Mouse (Mus musculus) limb, embryonic 14.5 days (tissue): ENCODE measurements at regions not wholly inside any gene's neighbourhood (a gene's known extent, or its start where the extent isn't known, plus 50 kb on each side); places are given as distances from the start of the nearest gene placed in this dataset.
"Not testable (repeated sequence)": the region's sequence is repeated elsewhere in the genome, so short reads cannot be mapped to it uniquely, and the experiment has no call there.

Experiments
- ATAC-seq: fragments of 200-750 bp; cut with Nextera tagmentation; 2 replicates; pipeline ENCODE4 v1.8.0; 2017; ENCODE audit warnings: low read depth, moderate number of reproducible peaks, moderate TSS enrichment; ENCODE audit not compliant: low FRiP score
- DNase-seq: peaks from one replicate; pipeline ENCODE4 v3.0.0-alpha.2; 2015; ENCODE audit warnings: low spot score
- H3K27ac ChIP-seq: fragments of 300-500 bp; sonication (generic); replicated peaks from 2 replicates; pipeline ENCODE4 v1.5.1; 2014; ENCODE audit warnings: low read depth, mild to moderate bottlenecking, low read length, moderate library complexity, mixed read lengths
- H3K27me3 ChIP-seq: fragments of 300-500 bp; sonication (generic); 2 replicates; pipeline ENCODE4 v1.6.1; 2014; ENCODE audit warnings: low read length, mixed read lengths; ENCODE audit not compliant: control insufficient read depth, insufficient read depth
- H3K36me3 ChIP-seq: fragments of 300-500 bp; sonication (generic); 2 replicates; pipeline ENCODE4 v1.6.1; 2014; ENCODE audit warnings: mild to moderate bottlenecking, low read length, moderate library complexity, mixed read lengths; ENCODE audit not compliant: control insufficient read depth, insufficient read depth
- H3K4me1 ChIP-seq: fragments of 300-500 bp; sonication (generic); 2 replicates; pipeline ENCODE4 v1.6.1; 2014; ENCODE audit warnings: antibody characterized with exemption, low read length, mixed read lengths; ENCODE audit not compliant: control insufficient read depth, insufficient read depth
- H3K4me2 ChIP-seq: fragments of 300-500 bp; sonication (generic); replicated peaks from 2 replicates; pipeline ENCODE4 v1.6.1; 2014; ENCODE audit warnings: low read depth, mild to moderate bottlenecking, low read length, moderate library complexity; ENCODE audit not compliant: severe bottlenecking
- H3K4me3 ChIP-seq: fragments of 300-500 bp; sonication (generic); replicated peaks from 2 replicates; pipeline ENCODE4 v1.5.1; 2014; ENCODE audit warnings: low read length
- H3K9ac ChIP-seq: fragments of 300-500 bp; sonication (generic); 2 replicates; pipeline ENCODE4 v1.6.1; 2014; ENCODE audit warnings: mild to moderate bottlenecking, low read depth, low read length, moderate library complexity; ENCODE audit not compliant: severe bottlenecking
- H3K9me3 ChIP-seq: fragments of 300-500 bp; sonication (generic); 2 replicates; pipeline ENCODE4 v1.6.1; 2016; ENCODE audit warnings: low read length; ENCODE audit not compliant: control insufficient read depth
- POLR2A ChIP-seq: fragments of 200-500 bp; IDR thresholded peaks from 2 replicates; pipeline ENCODE4 v1.8.0; 2012; ENCODE audit warnings: inconsistent platforms, mild to moderate bottlenecking, moderate library complexity, borderline replicate concordance; ENCODE audit not compliant: insufficient read depth, insufficient read length; ENCODE audit errors: extremely low read depth
- WGBS: fragments of 180-500 bp; shearing (Covaris S2); extraction: QIAGEN DNeasy Blood & Tissue Kit; methylation state at CpG from one replicate; pipeline ENCODE4 v1.1.7; 2014; 5-methylcytosine and 5-hydroxymethylcytosine counted together

DNA sequence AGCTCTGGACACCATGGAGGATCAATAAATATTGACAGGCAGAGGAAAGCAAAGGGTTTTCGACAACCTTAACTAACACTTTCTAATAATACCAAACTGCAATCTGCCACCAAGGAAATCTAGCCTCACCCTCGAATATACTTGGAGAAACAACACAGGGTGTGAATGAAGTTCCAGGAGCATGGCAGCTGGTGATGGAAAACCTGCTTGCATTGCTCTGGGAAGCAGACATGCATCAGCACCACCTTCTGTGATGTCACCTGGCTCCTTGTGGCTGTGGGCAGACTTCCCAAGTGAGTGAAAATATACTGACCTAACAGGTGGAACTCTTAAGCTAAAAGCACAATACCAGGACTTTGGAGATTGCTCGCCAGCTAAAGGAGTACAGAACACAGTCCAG is 338.5 kb downstream of the Tm4sf1 start:
- ATAC-seq (no peak), DNase-seq (no peak)
- no peak overlapping the region for H3K9ac ChIP-seq
- H3K4me3 ChIP-seq: no peak overlapping the region
- H3K4me2 ChIP-seq: no peak overlapping the region
- H3K27me3 ChIP-seq: no peaks in the 10 kb centered on the region
- H3K9me3 ChIP-seq: no peaks in the 10 kb centered on the region
- no peaks in the 10 kb centered on the region for H3K36me3 ChIP-seq
- no peak for TF ChIP-seq POLR2A
- no peaks in the 10 kb centered on the region for H3K4me1 ChIP-seq
- no peak overlapping the region for H3K27ac ChIP-seq
- 79% methylated on average over 3 of the region's 3 CpGs for WGBS

DNA sequence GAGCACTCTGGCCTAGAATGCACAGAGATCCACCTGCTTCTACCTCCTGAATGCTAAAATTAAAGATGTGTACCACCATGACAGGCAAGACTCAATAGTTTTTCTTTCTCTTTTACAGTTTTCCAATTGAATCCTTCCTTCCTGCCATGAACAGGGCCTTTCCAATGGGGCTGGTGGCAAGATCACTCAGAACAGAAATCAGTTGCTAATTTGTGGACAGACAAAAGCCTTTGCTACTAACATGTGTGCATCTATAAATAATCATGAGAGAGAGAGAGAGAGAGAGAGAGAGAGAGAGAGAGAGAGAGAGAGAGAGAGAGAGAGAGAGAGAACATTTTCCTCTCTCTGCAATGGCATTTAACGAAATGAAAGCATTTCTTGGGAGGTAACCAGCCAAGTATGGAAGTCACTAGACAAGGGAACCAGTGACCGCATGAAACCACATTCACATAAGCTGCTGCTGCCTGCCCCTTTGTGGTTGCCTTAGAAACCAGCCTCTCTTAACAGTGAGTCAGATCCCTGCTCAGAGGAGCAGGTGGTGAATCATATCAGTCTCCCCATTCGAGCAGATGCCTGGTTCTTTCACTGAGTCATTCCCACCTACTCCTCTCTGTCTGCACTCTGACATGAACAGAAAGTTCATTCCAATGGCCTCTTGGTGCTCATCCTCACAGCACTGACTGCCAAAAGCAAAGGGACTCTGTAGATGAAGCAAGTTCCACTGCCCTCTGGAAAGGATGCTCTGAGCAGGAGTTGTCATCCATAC is 339.4 kb downstream of the Tm4sf1 start:
- Histone ChIP-seq H3K4me2 (no peak overlapping the region), H3K4me3 (no peak overlapping the region), H3K27ac (no peak overlapping the region), H3K9me3 (no peaks in the 10 kb centered on the region), H3K36me3 (no peaks in the 10 kb centered on the region), H3K4me1 (no peaks in the 10 kb centered on the region), H3K27me3 (no peaks in the 10 kb centered on the region), H3K9ac (no peak overlapping the region)
- TF ChIP-seq POLR2A: no peak
- DNase-seq (no peak), ATAC-seq (no peak)
- WGBS: 65% methylated on average over 3 of the region's 3 CpGs

DNA sequence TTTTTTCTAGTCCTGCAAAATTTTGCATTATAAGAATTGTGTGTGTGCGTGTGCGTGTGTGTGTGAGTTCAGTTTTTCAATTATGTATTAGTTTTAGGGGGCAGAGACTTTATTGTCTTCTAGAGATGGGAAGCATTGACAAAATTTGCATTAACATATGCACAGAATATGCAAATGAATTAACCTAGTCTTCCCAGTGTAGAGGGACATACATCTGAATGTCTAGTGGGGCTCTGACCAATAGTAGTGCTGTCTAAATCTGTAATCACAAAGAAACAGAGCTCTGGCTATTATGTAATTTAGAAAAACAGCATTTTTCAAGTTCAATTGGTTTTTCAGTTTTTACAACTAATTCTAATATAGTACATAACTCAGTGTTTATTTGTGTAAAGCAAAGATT is 344.8 kb downstream of the Tm4sf1 start:
- ATAC-seq (no peak), DNase-seq (no peak)
- no peak for TF ChIP-seq POLR2A
- Histone ChIP-seq H3K27me3 (no peaks in the 10 kb centered on the region), H3K4me3 (no peak overlapping the region), H3K9me3 (no peaks in the 10 kb centered on the region), H3K4me1 (no peaks in the 10 kb centered on the region), H3K27ac (no peak overlapping the region), H3K36me3 (no peaks in the 10 kb centered on the region), H3K4me2 (no peak overlapping the region), H3K9ac (no peak overlapping the region)
- 97% methylated on average over 2 of the region's 2 CpGs for WGBS

DNA sequence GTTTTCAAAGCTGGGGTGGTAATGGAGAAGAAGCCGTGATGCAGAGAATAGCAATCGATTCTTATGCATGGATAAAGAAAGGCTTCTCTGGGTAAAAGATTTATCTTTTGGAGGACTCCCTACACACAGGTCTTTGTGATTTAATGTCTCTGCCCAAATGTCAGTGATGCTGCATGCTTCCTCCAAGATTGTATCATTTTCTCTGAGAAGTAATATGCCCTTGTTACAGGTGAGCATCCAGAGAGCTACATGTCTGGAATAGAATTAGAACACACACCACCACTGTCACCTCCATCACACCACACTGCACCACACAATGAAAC is 346.0 kb downstream of the Tm4sf1 start:
- H3K4me3 ChIP-seq: no peak overlapping the region
- WGBS: 68% methylated on average over 2 of the region's 2 CpGs
- no peaks in the 10 kb centered on the region for H3K36me3 ChIP-seq
- no peaks in the 10 kb centered on the region for H3K9me3 ChIP-seq
- DNase-seq: no peak
- H3K4me1 ChIP-seq: no peaks in the 10 kb centered on the region
- no peaks in the 10 kb centered on the region for H3K27me3 ChIP-seq
- TF ChIP-seq POLR2A: no peak
- no peak overlapping the region for H3K4me2 ChIP-seq
- H3K9ac ChIP-seq: no peak overlapping the region
- no peak for ATAC-seq
- no peak overlapping the region for H3K27ac ChIP-seq

DNA sequence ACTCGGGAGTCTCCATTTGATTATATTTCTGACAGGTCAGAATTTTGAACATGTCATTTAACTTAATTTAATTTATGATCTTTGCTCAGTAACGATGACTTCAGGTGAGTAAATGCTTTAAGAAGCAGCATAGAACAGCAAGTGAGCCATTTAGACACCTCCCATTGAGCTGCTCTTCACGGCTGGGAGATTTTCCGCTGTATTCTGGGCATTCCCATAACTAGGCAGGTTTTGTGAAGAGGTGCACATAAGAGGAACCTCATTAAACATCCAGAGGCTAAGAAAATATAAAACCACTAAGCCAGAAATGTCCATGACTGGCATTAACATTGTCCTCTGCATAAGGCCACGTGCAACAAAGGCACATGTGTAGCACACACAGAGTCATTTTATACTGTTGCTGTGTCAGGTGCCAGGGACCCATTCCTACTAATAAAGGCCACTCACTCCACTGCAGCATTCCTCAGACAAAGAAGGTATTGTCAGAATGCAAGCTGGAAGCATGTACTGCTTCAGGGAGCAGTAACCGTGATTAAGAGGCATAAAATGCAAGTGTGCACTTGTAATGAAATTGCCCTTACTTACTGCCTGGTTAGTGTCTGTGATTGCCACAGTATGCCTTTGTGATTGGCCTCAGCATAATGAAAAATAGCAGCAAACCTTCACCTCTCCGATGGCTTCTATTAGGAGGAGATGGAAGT is 346.5 kb downstream of the Tm4sf1 start:
- Histone ChIP-seq H3K9me3 (no peaks in the 10 kb centered on the region), H3K4me1 (no peaks in the 10 kb centered on the region), H3K36me3 (no peaks in the 10 kb centered on the region), H3K4me3 (no peak overlapping the region), H3K9ac (no peak overlapping the region), H3K27me3 (no peaks in the 10 kb centered on the region), H3K4me2 (no peak overlapping the region), H3K27ac (no peak overlapping the region)
- no peak for ATAC-seq
- DNase-seq: no peak
- 40% methylated on average over 7 of the region's 7 CpGs for WGBS
- TF ChIP-seq POLR2A: no peak

DNA sequence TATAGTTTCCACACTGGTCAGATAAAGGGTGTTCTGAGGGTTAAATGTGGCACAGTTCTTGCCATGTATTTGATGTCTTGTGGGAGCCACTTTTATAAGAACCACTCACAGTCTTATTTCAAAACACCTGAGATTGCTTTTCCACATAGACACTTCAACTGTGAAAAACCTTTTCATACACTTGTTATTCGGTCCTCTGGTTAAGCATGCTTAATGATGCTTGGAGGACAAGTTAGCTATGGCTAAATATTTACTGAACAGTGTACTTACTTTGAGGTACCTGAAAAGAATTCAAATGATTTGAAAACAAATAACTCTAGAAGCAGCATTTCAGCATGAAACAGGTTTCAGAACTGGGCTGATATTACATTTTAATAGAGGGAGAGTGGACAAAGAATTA is 359.2 kb downstream of the Tm4sf1 start:
- H3K36me3 ChIP-seq, H3K4me2 ChIP-seq, H3K9me3 ChIP-seq, H3K27me3 ChIP-seq, H3K27ac ChIP-seq, DNase-seq, ATAC-seq, H3K4me1 ChIP-seq, H3K4me3 ChIP-seq, H3K9ac ChIP-seq: not testable (repeated sequence)
- WGBS: no CpG with 5 or more reads among the region's 1 CpGs

DNA sequence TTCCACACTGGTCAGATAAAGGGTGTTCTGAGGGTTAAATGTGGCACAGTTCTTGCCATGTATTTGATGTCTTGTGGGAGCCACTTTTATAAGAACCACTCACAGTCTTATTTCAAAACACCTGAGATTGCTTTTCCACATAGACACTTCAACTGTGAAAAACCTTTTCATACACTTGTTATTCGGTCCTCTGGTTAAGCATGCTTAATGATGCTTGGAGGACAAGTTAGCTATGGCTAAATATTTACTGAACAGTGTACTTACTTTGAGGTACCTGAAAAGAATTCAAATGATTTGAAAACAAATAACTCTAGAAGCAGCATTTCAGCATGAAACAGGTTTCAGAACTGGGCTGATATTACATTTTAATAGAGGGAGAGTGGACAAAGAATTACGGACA is 372.8 kb downstream of the Tm4sf1 start:
- H3K4me3 ChIP-seq, DNase-seq: not testable (repeated sequence)
- WGBS: no CpG with 5 or more reads among the region's 2 CpGs

More for the DNA sequence above, 372.8 kb downstream of the Tm4sf1 start:
- H3K9me3 ChIP-seq, H3K9ac ChIP-seq, ATAC-seq, H3K4me1 ChIP-seq, H3K27me3 ChIP-seq, H3K4me2 ChIP-seq, H3K27ac ChIP-seq, H3K36me3 ChIP-seq: not testable (repeated sequence)
